Mouse (Mus musculus) mouse embryonic stem cell (cell line): ENCODE results near the gene Med31.

Experiments
- in situ Hi-C, 2 experiments: fragments of 300-500 bp; cut with MboI; formaldehyde crosslinking; loops; 1 replicate in 1 of 2; 3 replicates in 1 of 2; pipeline ENCODE4 v1.14.3; 2019 to 2020; ENCODE audit warnings: low sequenced_read_pairs in 2 of 2, low pct_unique_long_range_greater_than_20kb in 1 of 2, mixed read lengths in 1 of 2; ENCODE audit not compliant: unreplicated experiment in 1 of 2

Med31 gene

DNA sequence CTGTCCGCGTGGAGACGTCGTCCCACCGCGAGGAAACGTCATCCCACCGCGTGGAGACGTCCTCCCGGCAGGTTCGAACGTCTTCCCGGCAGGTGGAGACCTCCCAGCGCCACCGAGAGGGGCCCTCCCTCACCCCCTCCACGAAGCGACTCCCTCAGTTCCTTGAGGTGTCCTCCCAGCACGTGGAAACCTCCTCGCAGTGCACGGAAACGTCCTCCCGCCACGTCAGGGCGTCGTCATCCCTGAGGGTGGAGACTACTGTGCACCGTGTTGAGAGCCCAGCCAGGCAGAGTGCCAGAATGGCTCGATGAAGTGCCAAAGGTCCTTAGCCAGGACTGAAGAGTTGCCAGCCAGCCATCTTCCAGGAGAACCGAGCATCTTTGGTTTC, at the start of gene Med31:
TSS of gene Med31 (minus strand) at position 183 of the 388 bp plus-strand sequence.
- in situ Hi-C loops = loop anchor here in 1 of 2 experiments (5.0 to 10.0 kb wide), 2 partner anchors 102 to 209 kb away; no protein-coding TSS in a partner anchor

DNA sequence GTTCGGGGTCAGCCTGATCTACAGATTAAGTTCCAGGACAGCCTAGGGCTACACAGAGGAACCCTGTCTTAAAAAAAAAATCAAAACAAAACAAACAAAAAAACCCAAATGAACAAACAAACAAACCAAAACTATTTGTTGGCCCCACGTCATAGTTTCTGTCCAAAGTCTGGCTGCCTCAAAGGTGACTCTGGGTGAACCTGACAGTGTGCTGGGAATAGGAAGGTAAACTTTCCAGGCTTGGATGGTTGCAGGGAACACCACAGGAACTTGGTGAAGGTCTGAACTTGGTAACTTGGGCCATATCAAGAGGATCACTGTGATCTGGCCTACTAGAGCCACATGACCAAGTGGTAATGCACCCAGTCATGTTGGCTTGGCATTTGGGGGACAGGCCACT, 41.0 kb upstream of the Med31 start:
- in situ Hi-C loops = no loop called here

DNA sequence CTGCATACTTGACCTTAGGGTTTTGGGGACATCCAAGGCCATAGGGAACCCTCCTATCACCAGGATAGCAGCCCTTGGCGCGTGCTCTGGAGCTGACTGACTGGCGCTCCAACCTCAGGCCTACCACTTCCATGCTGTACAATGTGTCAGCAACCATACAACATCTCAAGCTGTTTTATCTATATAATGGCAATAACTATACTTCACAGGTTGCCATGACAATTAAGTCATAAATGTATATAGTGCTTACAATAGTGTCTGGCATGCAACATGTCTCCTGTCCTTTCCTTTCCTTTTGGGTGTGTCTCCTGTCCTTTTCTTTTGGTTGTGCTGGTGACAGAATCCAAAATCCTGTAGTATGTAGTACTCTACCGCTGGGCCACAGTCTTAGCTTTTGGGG, 40.2 kb upstream of the Med31 start:
- in situ Hi-C loops = no loop called here

DNA sequence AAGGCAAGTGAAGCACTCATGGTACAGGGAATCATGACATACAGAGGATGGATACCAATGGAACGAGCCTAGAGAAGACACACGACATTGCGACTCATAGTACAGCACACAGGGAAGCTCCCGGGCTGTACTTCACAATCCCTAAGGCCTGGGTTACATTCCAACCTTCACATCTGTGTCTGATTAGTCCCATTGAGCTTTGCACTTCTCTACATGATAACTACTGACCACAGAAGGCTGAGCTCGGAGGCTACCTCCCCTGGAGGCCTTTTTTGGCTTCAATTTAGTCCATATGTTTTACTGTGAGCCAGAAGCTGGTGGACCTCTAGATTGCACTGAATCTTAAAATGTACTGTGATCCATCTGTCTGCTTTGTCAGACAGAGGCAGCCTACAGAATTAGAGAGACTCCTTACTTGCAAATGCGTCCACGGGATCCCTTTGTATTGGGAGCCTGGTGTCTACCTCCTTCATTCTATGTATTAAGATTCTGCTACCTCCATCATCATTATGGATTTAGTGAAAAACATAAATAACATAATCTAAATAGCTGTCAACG, 29.9 kb upstream of the Med31 start:
- in situ Hi-C loops = no loop called here

DNA sequence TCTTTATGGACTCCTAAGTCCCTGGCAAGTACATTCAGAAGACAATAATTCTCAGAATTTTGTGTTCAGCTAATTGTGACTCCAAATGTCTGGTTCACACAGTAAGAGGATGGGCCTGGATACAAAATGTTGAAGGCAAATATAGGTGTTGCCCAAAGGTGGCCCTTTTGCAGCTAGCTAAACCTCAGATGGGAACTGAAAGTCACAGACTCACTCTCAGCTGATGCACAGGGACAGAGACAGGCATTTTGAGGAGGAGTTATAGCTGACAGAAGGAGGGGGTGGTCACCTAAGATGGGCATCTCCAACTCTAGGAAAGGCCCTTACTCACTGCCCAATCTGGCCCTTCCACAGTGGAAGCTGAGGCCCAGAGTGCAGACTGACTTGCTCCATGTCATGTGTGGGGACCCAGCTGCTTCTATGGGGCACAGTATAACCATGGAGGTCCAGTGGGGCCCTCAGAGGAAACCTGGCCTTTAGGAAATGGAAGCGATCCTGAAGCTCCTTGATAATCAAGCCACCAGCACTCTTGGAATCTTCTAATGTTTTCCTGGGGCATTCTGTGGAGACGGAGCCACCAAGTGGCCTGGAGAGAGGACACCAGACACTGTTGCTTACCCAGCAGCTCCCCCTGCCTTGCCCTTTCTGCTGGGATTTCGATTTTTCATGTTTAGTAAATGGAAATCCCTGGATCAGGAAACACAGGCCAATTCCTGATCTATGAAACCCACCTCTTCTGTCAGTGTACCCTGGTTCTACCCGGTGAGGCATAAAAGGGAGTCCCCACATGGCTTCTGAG, 24.9 kb upstream of the Med31 start:
- in situ Hi-C loops = no loop called here

DNA sequence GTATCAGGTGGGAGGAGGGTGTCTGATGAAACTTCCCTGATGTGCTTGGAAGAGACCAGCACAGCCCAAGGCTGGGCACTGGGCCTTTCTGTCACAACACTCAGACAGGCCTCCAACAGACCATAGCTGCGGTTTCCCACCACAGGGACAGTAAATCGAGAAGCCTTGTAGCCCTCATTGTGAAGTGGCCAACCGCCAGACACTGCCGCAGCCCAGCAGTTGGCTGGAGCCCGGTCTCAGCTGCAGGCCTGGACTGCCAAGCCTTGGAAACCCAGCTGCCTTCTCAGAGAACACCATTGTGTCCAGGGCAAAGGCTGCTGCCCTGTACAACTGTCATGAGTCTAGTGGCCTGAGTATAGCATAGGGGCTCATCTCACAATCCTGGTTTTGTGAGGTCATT, 18.6 kb upstream of the Med31 start:
- in situ Hi-C loops = loop anchor here in 1 of 2 experiments (5.0 kb wide), 2 partner anchors 88 to 208 kb away; partner anchors contain the start of gene Mybbp1a

DNA sequence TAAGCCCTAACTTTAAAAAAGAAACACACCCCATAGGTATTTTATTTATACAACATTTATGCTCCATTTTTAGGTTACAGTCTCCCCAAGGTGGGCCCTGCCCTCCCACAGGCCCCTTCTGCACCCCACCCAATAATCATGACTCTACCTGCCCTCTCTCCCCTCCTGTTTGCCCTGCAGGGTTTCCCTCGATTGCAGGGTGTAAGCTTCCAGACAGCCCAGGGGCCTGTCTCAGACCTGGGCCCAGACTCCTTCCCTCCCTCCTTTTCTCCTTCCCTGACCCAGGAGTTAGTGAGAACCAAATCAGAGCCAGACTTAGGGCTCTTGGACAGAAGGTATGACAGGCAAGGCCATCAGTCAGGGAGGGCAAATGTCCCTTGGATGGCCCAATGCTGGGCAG, 17.6 kb upstream of the Med31 start:
- in situ Hi-C loops = loop anchor here in 1 of 2 experiments (5.0 kb wide), 2 partner anchors 89 to 209 kb away; partner anchors contain the start of gene Mybbp1a

DNA sequence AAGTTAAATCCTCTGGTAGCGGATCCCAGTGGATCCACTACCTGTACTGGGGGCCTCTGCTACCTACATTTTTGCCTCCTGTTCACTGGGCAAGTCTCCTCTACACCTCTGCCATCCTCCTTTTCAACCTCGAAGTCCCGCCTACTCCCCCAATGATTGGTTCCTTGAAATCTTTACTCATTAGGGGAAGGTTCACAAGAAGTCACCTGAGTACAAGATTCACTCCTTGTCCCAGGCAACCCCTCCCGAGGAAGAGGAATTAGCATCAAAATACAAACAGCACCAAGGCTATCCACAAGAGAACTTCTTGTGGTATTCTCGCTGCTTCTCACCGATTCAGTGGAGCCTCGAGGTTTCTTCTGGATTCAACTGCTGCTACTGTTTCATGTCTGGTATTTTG, 16.7 kb upstream of the Med31 start:
- in situ Hi-C loops = loop anchor here in 1 of 2 experiments (5.0 kb wide), 2 partner anchors 90 to 210 kb away; partner anchors contain the start of gene Mybbp1a

DNA sequence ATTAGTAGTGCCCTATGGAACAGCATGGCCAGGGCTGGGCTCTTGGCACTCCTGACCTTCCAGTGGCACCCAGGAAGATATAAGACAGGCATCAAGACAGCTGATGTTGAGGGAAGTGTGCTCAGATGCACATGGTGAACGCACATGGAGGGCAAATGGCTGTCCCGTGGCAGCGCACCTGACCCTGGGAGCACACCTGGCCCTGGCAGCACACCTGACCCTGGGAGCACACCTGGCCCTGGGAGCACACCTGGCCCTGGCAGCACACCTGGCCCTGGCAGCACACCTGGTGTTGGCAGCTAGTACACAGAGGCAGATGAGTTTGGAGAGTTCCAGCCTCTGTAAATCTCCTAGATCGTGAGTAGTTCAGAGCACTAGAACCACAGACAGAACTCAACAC, 13.1 kb upstream of the Med31 start:
- in situ Hi-C loops = loop anchor here in 1 of 2 experiments (10.0 kb wide), 1 partner anchor 116 kb away; no protein-coding TSS in a partner anchor

DNA sequence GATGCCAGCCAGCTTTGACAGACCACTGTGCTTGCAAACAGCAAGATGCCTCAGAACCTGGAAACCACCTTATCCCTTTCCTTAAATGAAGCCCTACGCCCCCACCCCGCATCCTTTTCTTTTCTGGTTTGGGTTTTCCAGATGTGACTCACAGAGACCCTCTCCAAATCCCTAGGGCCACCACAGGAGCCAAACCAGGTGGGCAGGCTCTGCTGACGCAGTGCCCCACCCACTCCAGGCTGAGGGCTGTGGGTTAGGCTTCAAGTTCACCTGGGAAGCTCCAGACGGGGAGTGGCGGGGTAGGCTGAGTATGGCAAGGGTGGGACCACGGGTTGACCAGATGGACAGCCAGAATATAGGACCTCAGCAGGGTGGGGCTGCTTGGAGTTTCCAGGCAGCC, 11.5 kb upstream of the Med31 start:
- in situ Hi-C loops = loop anchor here in 1 of 2 experiments (10.0 kb wide), 1 partner anchor 118 kb away; no protein-coding TSS in a partner anchor

DNA sequence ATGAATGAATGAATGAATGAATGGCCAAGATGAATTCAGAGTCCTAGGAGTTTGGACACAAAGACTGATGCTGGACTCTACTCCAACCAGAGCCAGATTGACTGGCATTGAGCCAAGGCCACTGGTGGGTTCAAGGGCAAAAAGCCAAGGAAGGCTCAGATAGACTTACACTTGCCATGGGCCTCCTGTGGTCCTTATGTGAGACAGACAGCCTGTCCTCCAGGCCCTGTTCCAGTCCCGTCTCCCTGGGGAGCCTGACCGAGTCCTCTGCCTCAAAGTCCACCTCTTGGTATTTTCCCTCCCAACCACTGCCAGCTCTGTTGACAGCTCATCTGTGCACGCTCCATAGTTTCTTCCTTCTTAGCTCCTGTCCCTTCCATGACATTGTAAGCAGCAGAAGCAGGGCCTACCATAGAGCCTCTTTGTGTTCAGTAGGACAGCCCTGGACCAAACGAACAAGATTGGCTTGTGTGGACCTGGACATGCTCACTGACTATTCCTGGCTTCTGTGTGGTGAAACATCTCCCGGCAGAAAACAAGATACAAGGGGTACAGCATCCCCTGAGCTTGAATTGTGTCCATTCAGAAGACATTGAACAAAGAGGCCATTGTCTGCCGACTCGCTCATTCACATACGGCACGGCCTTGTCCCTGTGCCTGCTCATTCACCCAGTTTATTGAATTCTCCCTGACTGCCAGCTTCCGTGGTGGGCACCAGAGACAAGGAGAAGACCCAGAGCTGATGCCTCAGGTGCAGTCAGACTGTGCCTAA, 10.8 kb upstream of the Med31 start:
- in situ Hi-C loops = loop anchor here in 1 of 2 experiments (10.0 kb wide), 1 partner anchor 119 kb away; no protein-coding TSS in a partner anchor

DNA sequence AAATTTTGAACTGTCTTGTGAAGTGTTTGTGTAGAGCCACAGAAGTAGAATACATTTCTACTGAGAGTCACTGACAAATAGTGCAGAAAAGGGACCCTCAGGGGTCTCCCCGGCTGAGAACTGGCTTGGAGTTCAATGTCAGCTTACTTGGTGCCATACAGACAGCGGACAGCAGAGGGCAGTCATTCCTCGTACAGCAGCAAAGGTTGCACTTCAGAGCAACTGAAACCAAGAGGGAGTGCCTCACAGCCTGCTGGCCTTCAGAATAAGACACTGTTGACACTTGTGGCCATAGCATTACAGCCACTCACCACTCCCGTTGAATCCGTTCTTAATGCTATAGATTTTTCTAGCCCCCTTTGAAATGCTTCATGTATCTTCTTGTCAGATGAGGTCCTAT, 9.5 kb upstream of the Med31 start:
- in situ Hi-C loops = loop anchor here in 1 of 2 experiments (10.0 kb wide), 1 partner anchor 120 kb away; no protein-coding TSS in a partner anchor

DNA sequence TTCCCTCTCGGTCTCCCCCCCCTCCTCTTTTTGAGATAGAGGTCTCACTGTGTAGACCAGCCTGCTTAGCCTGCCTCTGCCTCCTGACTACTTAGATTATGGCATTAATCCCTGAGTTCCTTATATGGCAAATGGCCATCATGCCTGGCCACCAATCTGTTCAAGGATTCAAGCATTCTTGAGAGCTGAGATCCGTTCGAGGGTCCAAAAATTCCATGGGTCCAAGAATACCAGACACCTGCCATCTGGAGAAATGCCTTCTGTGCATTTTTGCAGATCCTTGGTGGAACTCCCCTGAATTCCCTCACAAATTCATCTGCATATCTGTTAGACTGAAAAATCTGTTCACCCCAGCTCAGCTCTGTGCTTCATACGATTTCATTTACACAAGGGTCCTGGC, 8.0 kb upstream of the Med31 start:
- in situ Hi-C loops = loop anchor here in 1 of 2 experiments (10.0 kb wide), 1 partner anchor 121 kb away; no protein-coding TSS in a partner anchor

DNA sequence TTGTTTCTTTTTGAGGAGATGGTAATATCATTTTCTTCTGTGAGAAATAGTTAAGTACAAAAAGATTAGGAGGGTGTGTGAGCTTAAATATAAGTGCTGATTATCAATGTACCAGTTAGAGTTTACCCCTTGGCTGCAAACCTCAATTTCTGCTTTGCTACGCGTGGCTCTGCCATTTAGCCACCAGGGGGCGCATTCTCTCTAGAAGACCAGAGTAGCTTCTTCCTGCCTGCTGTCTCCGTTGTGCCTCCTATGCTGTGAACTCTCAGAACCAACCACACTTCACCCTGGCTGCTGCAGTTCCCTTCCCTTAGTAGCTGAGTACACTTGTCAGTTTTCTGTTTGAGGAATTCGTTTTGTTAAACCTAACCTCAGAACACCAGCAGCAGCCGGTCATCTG, 5.9 kb upstream of the Med31 start:
- in situ Hi-C loops = loop anchor here in 1 of 2 experiments (10.0 kb wide), 1 partner anchor 124 kb away; no protein-coding TSS in a partner anchor

DNA sequence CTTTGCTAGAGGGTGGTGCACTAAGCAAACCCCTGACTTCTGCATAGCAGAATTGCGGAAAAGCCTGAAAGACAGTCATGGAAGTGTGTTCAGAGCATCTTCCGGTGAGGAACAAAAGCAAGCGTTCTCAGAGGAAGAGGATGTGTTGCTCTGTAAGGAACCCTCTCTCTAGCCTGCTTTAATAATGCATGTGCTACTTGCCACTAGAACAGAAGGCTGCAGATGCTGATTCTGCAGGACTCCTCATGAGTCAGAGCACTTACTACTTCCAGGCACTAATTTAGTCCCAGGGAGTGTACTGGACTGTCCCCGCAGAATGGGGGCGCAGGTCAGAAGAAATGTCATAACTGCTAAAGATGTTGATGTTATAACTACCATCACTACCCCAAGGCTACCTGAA, 1.7 kb upstream of the Med31 start:
- in situ Hi-C loops = loop anchor here in 1 of 2 experiments (5.0 to 10.0 kb wide), 2 partner anchors 100 to 208 kb away; no protein-coding TSS in a partner anchor

DNA sequence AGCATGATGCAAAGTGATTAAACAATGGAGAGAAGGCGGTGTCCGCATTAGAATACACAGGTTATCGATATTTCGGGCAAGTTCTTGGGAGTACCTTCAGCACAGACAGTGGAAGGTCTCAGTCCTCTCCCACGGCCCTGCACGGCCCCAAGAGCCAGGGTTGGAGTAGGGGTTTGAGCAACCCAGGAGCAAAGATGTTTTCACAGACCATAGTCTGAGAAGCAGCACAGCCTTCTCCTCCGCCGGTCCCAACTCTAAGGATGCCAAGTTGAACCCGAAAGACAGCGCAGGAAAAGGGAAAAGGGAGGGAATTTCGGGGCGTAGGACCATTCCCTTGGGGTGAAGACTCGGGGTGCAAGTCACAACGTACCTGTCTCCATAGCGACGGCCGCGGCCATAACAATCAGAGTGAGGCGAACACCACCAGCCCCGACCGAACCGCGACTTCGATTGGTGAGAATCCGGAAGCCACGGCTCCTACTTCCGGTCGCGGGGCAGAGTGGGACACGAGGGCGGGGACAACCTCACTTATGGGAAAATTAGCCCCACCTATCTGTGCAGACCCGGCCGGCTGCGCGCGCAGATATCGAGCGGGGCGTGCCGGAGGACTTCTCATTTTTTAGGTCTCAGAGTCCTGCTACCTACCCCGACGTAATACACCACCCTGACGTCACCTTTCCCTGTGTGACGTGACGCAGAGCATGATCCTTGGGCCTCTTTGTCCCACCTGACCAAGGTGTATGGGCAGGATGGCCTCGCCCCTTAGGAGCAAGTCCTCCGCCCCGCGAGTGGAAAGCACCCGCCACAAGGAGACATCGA, 592 bp downstream of the Med31 start:
- in situ Hi-C loops = loop anchor here (5.0 to 10.0 kb wide), 3 partner anchors 103 to 210 kb away; no protein-coding TSS in a partner anchor

DNA sequence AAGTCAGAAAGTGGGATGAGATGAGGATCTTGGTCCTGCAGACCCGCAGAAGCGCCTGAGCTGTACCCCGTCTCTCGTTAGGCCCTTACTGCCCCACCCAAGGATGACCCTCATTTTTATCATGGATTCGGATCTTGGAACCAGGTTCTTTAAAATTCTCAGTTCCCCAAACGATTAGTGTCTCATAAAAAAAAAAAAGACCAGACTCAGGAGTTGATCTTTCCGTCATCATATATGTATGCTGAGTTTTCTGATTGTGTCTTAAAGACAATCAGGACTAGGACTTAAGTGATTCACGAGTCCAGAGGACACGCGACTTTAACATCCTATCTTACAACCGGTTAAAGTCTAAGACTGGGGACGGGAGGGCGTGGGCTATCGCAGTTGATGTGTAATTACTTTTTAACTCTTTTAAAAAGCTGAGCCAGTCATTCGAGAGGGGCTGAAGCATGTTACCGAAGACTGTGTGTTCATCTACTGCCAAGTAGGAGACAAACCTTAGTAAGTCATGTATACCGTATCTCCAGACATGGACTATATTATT, 7.5 kb downstream of the Med31 start:
- in situ Hi-C loops = no loop called here
